Mouse (Mus musculus) adrenal gland, postnatal 14 days (tissue): ENCODE data around the gene Pde10a. TPM values are rescaled to one million over a fixed set of nuclear protein-coding genes. Genes with fewer than 3 reads are reported as not detected.
A peak's percentile ranks its signal among the peaks of the same experiment; 100 is the strongest.

ENCODE experiments used
- DNase-seq: peaks from one replicate; pipeline ENCODE4 v3.0.0; 2021; ENCODE audit warnings: mixed read lengths
- total RNA-seq: library from RNA; stranded (reverse); gene quantifications from 2 replicates; pipeline ENCODE4 v1.2.3, GENCODE M21; 2021

Pde10a gene
- total RNA-seq, 1 experiment from 2014 or later: 33.0 TPM

DNA sequence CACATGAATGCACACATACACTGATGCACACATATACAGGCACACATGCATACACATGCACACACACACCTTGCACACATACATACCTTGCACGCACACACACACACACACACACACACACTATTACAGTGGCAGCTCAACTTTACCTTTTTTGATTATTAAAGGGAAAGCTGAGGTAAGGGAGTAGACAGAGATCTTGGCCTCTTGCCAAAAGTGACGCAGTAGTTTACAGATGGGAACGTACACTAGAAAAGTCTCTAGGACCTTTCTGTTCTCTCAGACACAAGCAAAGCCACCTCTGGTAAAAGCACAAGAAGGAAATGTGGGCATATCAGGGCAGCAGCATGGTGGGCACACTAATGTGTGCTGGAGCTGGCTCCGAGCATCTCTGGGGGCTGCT lies 317.5 kb downstream of the Pde10a start:
- DNase-seq: peak; percentile 25

- no peak for DNase-seq
Observed at GRCm38 (mm10) chr17:8843941-8844340, 318.8 kb downstream of the Pde10a start.

GRCm38 (mm10) chr17:8846506-8846905 lies 321.3 kb downstream of the Pde10a start:
- DNase-seq: peak; percentile 11

DNA sequence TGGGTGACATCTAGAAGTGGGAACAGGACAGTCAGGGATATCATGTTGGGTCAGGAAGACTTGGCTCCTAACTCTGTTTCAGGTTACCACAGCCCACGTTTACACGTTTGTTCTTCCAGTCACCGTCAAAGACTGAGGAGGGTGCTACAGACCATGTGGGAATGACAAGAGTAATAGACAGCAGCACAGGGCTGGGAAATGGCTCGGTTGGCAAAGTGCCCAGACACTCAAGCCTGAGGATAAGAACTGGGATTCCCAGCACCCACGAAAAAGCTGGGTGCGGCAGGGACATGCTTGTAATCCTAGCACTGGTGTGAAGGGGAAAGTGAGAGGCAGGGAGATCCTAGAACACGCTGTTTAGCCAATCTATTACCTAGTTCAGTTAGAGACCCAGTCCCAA lies 322.4 kb downstream of the Pde10a start:
- DNase-seq: peak; percentile 59

DNA sequence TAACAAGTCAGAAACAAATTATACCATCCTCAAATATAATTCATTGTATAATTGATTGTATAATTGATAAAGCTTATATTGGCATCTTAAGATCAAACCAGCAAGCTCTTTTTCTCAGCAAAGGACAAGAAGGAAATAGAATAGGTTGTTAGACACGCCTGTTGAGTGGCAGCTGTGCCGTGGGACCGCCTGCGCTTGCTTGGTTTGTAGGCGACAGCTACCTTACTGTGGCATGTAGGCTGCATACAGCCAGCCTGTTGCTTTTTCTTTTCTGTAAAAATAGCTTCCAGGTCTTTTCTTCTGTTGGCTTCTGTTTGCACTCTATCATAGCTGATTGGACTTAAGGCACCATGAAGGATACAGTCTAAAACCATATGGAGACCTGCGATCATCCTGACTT lies 326.7 kb downstream of the Pde10a start:
- no peak for DNase-seq

- peak; percentile 84 for DNase-seq
Observed at GRCm38 (mm10) chr17:8856430-8857371, 331.5 kb downstream of the Pde10a start.

DNA sequence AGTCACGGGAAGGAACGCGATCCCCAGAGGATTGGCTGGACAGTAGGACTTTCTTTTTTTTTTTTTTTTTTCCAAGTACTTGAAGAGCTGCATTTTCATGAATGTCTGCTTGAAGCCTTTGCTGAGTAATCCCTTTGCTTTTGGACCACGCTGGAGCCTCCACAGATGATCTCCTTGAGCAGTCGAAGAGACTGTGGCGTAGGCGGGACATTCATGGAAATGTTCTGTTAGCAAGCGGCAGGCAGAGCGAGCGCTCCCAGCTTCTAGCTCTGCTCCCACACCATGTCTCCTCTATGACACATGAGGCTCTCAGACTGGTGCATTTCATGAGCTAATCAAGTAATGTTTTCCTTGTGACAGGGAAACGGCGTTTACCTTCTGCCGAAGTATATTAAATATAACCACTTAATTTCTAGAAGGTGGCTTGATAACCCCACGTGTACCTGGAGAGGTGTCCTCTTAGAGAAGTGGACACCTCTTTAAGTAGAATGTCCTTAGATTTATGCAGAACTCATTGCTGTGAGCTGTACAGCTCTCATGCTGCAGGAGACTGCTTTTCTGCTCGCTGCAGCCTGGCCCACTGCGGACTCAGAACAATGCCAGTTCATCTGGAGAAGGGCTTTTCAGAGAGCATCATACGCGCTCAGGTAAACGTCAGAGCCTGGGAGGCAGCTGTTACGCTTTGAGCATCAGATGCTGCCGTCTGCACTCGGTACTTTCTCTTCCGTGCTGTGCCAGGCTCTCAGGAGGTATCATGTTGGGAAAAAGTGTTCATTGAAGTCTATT lies 333.7 kb downstream of the Pde10a start:
- peak; percentile 44 for DNase-seq

DNA sequence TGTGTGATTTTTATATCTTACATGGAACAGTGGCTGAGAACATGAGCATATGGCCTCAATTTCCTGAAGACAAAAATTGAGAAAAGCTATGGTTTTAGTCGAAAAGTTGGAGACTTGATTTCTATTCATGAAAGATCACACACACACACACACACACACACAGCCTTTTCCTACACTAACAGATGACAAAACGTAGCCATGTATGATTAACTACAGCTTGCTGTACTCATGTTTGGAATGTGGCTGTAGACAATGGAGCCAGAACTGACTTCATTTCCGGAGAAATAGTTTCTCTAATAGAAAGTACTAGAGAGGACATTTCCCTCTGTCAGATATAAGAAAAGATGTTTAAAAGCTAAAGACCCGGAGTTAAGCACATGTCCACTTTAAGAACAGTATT lies 334.3 kb downstream of the Pde10a start:
- no peak for DNase-seq

DNA sequence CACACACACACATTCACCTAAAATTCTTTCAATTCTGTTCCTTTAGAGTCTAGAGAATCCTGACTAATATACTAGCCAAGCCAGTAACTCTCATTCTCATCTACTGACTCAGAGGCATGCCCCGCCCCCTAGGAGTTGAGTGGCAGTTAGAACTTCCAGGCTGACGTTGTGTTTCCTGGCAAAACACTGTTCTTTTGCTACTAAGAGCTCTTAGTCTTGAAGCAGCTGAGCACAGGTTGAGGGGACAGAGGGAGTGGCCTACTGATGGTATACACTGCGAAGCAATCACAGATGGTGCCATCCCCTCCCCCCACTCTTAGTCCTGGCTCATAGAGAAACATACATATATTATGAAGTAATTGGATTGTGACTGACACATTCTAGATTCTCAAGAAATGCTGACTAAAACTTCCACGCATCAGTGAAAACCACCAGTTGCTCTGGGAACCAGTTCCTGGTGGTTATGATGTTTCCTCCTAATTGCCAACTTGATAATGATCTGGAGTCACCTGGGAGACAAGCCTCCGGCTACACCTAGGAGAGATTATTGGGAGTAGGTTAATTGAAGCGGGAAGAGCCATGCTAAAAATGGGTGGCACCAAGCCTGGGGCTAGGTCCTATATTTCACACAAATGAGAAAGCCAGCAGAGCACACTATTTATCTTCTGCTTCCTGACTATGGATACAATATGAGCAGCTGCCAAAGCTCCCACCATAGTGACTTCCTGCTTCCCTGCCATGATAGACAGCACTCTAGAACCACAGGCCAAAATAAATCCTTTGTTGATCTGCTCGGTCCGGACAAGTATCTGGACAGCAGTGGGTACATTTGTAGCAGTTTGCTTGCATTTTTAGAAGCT lies 339.7 kb downstream of the Pde10a start:
- peak; percentile 86 for DNase-seq

DNA sequence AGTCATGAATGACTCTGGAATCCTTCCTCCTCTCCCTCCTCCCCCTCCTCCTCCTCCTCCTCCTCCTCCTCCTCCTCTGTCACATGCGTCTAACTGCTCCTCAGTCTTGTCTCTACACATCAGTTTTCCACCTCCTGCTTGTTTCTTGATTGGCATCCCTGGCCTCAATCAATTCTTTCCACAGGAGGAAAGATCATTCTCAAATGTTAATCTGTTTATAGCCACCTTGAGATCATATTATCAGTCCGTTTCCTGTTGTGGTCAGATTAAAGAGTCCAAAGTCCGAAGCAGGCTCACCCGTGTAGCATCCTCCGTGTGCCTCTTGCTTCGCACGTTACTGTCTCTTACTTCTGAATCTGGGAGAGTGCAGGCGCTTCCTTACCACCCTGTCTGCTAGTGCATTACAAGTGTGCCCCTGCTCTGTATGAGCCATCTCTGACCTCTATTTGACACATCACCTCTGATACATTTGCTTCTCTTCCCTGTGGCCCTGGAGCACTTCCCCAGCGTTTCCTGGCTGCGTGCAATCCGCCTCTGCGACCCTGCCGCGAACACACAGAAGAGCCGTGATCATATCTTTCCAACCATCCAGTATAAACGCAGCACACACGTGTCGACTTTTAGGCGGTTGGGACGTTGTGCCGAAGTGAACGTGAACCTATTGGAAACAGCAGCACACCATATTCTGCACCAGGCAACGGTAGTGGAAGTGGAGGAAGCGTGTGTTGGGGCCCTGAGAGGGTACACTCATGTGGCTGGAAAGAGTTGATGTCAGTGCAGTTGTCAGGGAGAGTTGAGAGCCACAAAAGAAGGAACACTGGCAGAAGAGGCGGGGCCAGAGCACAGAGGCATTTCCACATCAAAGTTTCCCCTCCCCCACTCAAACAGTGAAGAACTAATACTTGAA lies 342.4 kb downstream of the Pde10a start:
- DNase-seq: no peak

- DNase-seq: no peak
Observed at GRCm38 (mm10) chr17:8869287-8869686, 344.1 kb downstream of the Pde10a start.

DNA sequence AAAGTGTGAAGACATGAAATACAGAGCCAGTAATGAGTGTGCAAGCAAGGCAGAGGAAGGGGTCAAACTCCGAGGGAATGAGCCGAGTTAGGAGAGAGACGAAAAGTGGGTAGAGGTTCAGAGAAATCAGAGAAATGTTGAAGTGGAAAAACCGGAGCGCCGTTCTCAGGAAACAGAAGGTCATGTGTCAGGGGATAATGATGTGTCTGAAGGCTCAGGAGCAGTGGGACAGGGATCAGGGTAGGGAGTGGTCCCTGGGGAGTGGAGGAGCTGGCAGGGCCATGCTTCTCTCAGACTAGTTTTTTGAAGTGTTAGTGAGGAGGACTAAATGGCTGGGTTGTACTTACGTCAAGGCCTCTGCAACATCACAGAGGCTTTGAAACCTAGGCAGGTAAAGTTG lies 345.7 kb downstream of the Pde10a start:
- DNase-seq: peak; percentile 39

DNA sequence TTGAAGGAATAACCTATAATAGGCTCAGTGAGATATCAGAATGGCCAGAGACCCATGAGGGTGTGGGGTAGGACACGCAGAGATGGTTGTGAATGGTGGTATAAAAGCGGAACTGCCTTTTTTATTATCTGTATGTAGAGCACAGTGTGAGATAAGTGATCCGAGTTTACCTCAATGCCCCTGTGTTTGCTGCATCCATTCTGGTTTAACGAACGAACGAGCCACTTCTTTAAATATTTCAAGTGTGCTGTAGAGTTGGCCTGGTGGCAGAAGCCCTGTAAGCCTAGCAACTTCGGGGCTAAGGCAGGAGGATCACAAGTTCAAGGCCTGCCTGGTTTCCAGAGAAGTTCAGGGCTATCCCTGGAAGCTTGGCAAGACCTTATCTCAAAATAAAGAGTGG lies 346.2 kb downstream of the Pde10a start:
- DNase-seq: no peak

- peak; percentile 71 for DNase-seq
Observed at GRCm38 (mm10) chr17:8871997-8872593, 346.9 kb downstream of the Pde10a start.

GRCm38 (mm10) chr17:8872611-8873010 lies 347.4 kb downstream of the Pde10a start:
- no peak for DNase-seq

DNA sequence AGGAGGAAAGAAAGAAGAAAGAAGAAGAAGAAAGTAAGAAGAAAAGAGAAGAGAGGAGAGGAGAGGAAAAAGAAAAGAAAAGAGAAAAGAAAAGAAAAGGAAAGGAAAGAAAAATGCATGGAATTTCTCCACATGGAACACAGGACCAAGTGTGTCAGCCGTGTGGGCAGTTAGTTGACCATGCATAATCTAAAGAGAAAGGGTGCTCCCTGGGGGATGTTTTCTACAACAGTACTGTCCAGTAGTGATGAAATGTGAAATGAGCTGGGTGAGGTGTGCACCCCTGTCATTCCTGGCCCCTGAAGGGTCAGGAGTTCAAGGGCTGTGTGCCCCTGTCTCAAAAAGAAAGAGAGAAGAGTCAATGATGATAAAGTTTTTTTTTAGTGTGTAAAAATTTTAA lies 352.9 kb downstream of the Pde10a start:
- DNase-seq: no peak

- no peak for DNase-seq
Observed at GRCm38 (mm10) chr17:8881711-8882110, 356.5 kb downstream of the Pde10a start.

- no peak for DNase-seq
Observed at GRCm38 (mm10) chr17:8884691-8885090, 359.5 kb downstream of the Pde10a start.

- DNase-seq: no peak
Observed at GRCm38 (mm10) chr17:8885830-8886229, 360.7 kb downstream of the Pde10a start.

GRCm38 (mm10) chr17:8888105-8888504 lies 362.9 kb downstream of the Pde10a start:
- DNase-seq: no peak

GRCm38 (mm10) chr17:8888639-8889038 lies 363.5 kb downstream of the Pde10a start:
- DNase-seq: no peak
